ENCODE assay signal across 16 mouse cellular contexts in the genomic region with DNA sequence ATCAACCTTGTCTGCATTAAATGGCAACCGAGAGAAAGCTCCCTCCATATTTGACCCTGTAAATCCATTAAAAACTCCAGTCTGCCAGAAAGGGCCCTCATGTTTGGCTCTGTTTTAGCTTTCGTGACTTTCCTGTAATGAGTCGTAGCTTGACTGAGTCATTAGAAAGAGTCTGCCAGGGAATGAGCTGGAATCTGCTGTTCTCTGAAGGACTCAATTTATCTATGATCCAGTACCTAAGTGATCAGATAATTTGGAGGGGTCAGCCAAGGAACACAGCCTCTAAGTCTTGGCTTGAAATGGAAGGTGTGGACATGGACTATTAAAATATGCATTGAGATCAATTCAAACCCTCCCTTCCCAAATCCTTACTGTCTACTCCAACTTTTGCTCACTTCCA. TPM values are rescaled to one million over a fixed set of nuclear protein-coding genes. Genes with fewer than 3 reads are reported as not detected.
"Had no signal": no experiment of that assay in that cellular context is flagged by ENCODE, and none has a peak within 500 bp of the region (broad histone marks: within the 10 kb centered on the region; RNA-seq: fewer than 3 reads in every experiment).

No protein-coding gene starts in this region.

- H3K27ac ChIP-seq: kidney, embryonic 15.5 days; left cerebral cortex, adult 2 months; limb, embryonic 10.5 days; liver, embryonic 15.5 days; midbrain, embryonic 13.5 days; neural tube, embryonic 15.5 days; stomach, postnatal 0 days had no signal

- H3K4me3 ChIP-seq: kidney, embryonic 15.5 days; left cerebral cortex, adult 2 months; limb, embryonic 10.5 days; liver, embryonic 15.5 days; midbrain, embryonic 13.5 days; myocyte; neural tube, embryonic 15.5 days had no signal

- DNase-seq: kidney, postnatal 14 days; lung, adult 2 months; lung, postnatal 36 days; thymus, postnatal 14 days had no signal

RNA-seq across cellular contexts. Expression of a gene that starts 21.2 kb away (rescaled TPM):
- total RNA-seq: megakaryocyte progenitor cell, adult 5-6 weeks had no signal
- polyA plus RNA-seq: kidney, embryonic 15.5 days; large intestine, adult 2 months; limb, embryonic 10.5 days; liver, embryonic 11.5 days; liver, embryonic 15.5 days; lung, adult 2 months; myocyte; neural tube, embryonic 11.5 days had no signal

RNA-seq across cellular contexts. Expression of a gene that starts 33.7 kb away (rescaled TPM):
- total RNA-seq: left cerebral cortex, adult 2 months had no signal
- polyA plus RNA-seq: liver, embryonic 15.5 days had no signal
